Mouse (Mus musculus): ENCODE measurements around the gene Trpt1. TPM values are rescaled to one million over a fixed set of nuclear protein-coding genes. Genes with fewer than 3 reads are reported as not detected.

Trpt1 gene
- polyA plus RNA-seq, 1 experiment from 2014 or later: 14.7 TPM

GRCm38 (mm10) chr19:7017541-7018457, 21.9 kb downstream of the Trpt1 start:
- Histone ChIP-seq H3K4me1 (ENCODE audit: control insufficient read depth, insufficient read depth, low read length) (peaks cover 16% of the 10 kb centered on the region), H3K4me2 (peak overlapping the region; percentile 37; the same call in 1 of the 2 replicates), H3K4me3 (ENCODE audit: low read depth, low read length) (no peak overlapping the region), H3K27me3 (ENCODE audit: control insufficient read depth, insufficient read depth, low read length) (no peaks in the 10 kb centered on the region), H3K27ac (ENCODE audit: low read depth, low read length) (peak overlapping the region; percentile 66), H3K9ac (ENCODE audit: low read depth, low read length) (peak overlapping the region; percentile 64), H3K36me3 (ENCODE audit: control insufficient read depth, insufficient read depth, low read length) (peaks cover 26% of the 10 kb centered on the region), H3K9me3 (replicated peaks; ENCODE audit: control insufficient read depth, low read length) (no peaks in the 10 kb centered on the region)
- no peak for ATAC-seq (replicated peaks; ENCODE audit: insufficient number of reproducible peaks, low FRiP score, low TSS enrichment)
- WGBS (ENCODE audit: insufficient replicate concordance): 57% methylated on average over 12 of the region's 12 CpGs

- ATAC-seq (replicated peaks; ENCODE audit: insufficient number of reproducible peaks, low FRiP score, low TSS enrichment): no peak
- peaks cover 16% of the 10 kb centered on the region for H3K4me1 ChIP-seq (ENCODE audit: control insufficient read depth, insufficient read depth, low read length)
- WGBS (ENCODE audit: insufficient replicate concordance): 85% methylated on average over 11 of the region's 11 CpGs
- no peaks in the 10 kb centered on the region for H3K27me3 ChIP-seq (ENCODE audit: control insufficient read depth, insufficient read depth, low read length)
- peak overlapping the region; percentile 64; the same call in 1 of the 2 replicates for H3K9ac ChIP-seq (ENCODE audit: low read depth, low read length)
- peak overlapping the region; percentile 37; the same call in 1 of the 2 replicates for H3K4me2 ChIP-seq
- H3K36me3 ChIP-seq (ENCODE audit: control insufficient read depth, insufficient read depth, low read length): peaks cover 26% of the 10 kb centered on the region
- no peaks in the 10 kb centered on the region for H3K9me3 ChIP-seq (replicated peaks; ENCODE audit: control insufficient read depth, low read length)
- no peak overlapping the region; the same call in 1 of the 2 replicates for H3K4me3 ChIP-seq (ENCODE audit: low read depth, low read length)
- peak overlapping the region; percentile 66 for H3K27ac ChIP-seq (ENCODE audit: low read depth, low read length)
Observed at GRCm38 (mm10) chr19:7018546-7018945, 22.6 kb downstream of the Trpt1 start.

GRCm38 (mm10) chr19:7019191-7019590, 23.3 kb downstream of the Trpt1 start, which contains the start of gene Fermt3:
Fermt3 (minus strand) TSS chr19:7019469.
- Histone ChIP-seq H3K36me3 (ENCODE audit: control insufficient read depth, insufficient read depth, low read length) (peaks cover 28% of the 10 kb centered on the region), H3K27me3 (ENCODE audit: control insufficient read depth, insufficient read depth, low read length) (no peaks in the 10 kb centered on the region), H3K4me3 (ENCODE audit: low read depth, low read length) (peak within 1 kb of the TSS; percentile 21; the same call in 1 of the 2 replicates), H3K4me2 (peak within 1 kb of the TSS; percentile 37; the same call in 1 of the 2 replicates), H3K9me3 (replicated peaks; ENCODE audit: control insufficient read depth, low read length) (no peaks in the 10 kb centered on the region), H3K9ac (ENCODE audit: low read depth, low read length) (peak within 1 kb of the TSS; percentile 64; the same call in 1 of the 2 replicates), H3K4me1 (ENCODE audit: control insufficient read depth, insufficient read depth, low read length) (peaks cover 16% of the 10 kb centered on the region), H3K27ac (ENCODE audit: low read depth, low read length) (peak within 1 kb of the TSS; percentile 66)
- WGBS (ENCODE audit: insufficient replicate concordance): 55% methylated on average over 5 of the region's 5 CpGs
- peak; percentile 37 for ATAC-seq (replicated peaks; ENCODE audit: insufficient number of reproducible peaks, low FRiP score, low TSS enrichment)

GRCm38 (mm10) chr19:7020224-7020641, 24.3 kb downstream of the Trpt1 start:
- Histone ChIP-seq H3K36me3 (ENCODE audit: control insufficient read depth, insufficient read depth, low read length) (peaks cover 37% of the 10 kb centered on the region), H3K4me3 (ENCODE audit: low read depth, low read length) (no peak overlapping the region), H3K9ac (ENCODE audit: low read depth, low read length) (no peak overlapping the region), H3K4me2 (no peak overlapping the region), H3K9me3 (replicated peaks; ENCODE audit: control insufficient read depth, low read length) (no peaks in the 10 kb centered on the region), H3K27me3 (ENCODE audit: control insufficient read depth, insufficient read depth, low read length) (no peaks in the 10 kb centered on the region), H3K4me1 (ENCODE audit: control insufficient read depth, insufficient read depth, low read length) (peaks cover 16% of the 10 kb centered on the region), H3K27ac (ENCODE audit: low read depth, low read length) (no peak overlapping the region)
- 45% methylated on average over 3 of the region's 3 CpGs for WGBS (ENCODE audit: insufficient replicate concordance)
- 0 out of 2 replicates have a peak, but pooled peaks have one; percentile 55 for ATAC-seq (replicated peaks; ENCODE audit: insufficient number of reproducible peaks, low FRiP score, low TSS enrichment)

GRCm38 (mm10) chr19:7029531-7029930, 33.6 kb downstream of the Trpt1 start:
- no peak overlapping the region for H3K27ac ChIP-seq (ENCODE audit: low read depth, low read length)
- WGBS (ENCODE audit: insufficient replicate concordance): 91% methylated on average over 5 of the region's 5 CpGs
- H3K9me3 ChIP-seq (replicated peaks; ENCODE audit: control insufficient read depth, low read length): no peaks in the 10 kb centered on the region
- no peaks in the 10 kb centered on the region for H3K4me1 ChIP-seq (ENCODE audit: control insufficient read depth, insufficient read depth, low read length)
- H3K4me2 ChIP-seq: no peak overlapping the region
- no peak overlapping the region for H3K9ac ChIP-seq (ENCODE audit: low read depth, low read length)
- H3K4me3 ChIP-seq (ENCODE audit: low read depth, low read length): no peak overlapping the region
- H3K27me3 ChIP-seq (ENCODE audit: control insufficient read depth, insufficient read depth, low read length): no peaks in the 10 kb centered on the region
- ATAC-seq (replicated peaks; ENCODE audit: insufficient number of reproducible peaks, low FRiP score, low TSS enrichment): no peak
- peaks cover 68% of the 10 kb centered on the region for H3K36me3 ChIP-seq (ENCODE audit: control insufficient read depth, insufficient read depth, low read length)

- H3K4me1 ChIP-seq (ENCODE audit: control insufficient read depth, insufficient read depth, low read length): peaks cover 15% of the 10 kb centered on the region
- no peak overlapping the region for H3K9ac ChIP-seq (ENCODE audit: low read depth, low read length)
- no peaks in the 10 kb centered on the region for H3K27me3 ChIP-seq (ENCODE audit: control insufficient read depth, insufficient read depth, low read length)
- H3K36me3 ChIP-seq (ENCODE audit: control insufficient read depth, insufficient read depth, low read length): peaks cover 46% of the 10 kb centered on the region
- no peak for ATAC-seq (replicated peaks; ENCODE audit: insufficient number of reproducible peaks, low FRiP score, low TSS enrichment)
- 90% methylated on average over 5 of the region's 5 CpGs for WGBS (ENCODE audit: insufficient replicate concordance)
- H3K4me3 ChIP-seq (ENCODE audit: low read depth, low read length): no peak overlapping the region
- H3K27ac ChIP-seq (ENCODE audit: low read depth, low read length): no peak overlapping the region
- no peak overlapping the region for H3K4me2 ChIP-seq
- H3K9me3 ChIP-seq (replicated peaks; ENCODE audit: control insufficient read depth, low read length): no peaks in the 10 kb centered on the region
Observed at GRCm38 (mm10) chr19:7034006-7034405, 38.1 kb downstream of the Trpt1 start.

GRCm38 (mm10) chr19:7039088-7039720, 43.3 kb downstream of the Trpt1 start:
- Histone ChIP-seq H3K4me2 (peak overlapping the region; percentile 90), H3K9me3 (replicated peaks; ENCODE audit: control insufficient read depth, low read length) (no peaks in the 10 kb centered on the region), H3K27ac (ENCODE audit: low read depth, low read length) (peak overlapping the region; percentile 87), H3K36me3 (ENCODE audit: control insufficient read depth, insufficient read depth, low read length) (peaks cover 9% of the 10 kb centered on the region), H3K4me3 (ENCODE audit: low read depth, low read length) (peak overlapping the region; percentile 88), H3K4me1 (ENCODE audit: control insufficient read depth, insufficient read depth, low read length) (peaks cover 20% of the 10 kb centered on the region), H3K27me3 (ENCODE audit: control insufficient read depth, insufficient read depth, low read length) (no peaks in the 10 kb centered on the region), H3K9ac (ENCODE audit: low read depth, low read length) (peak overlapping the region; percentile 82)
- 1% methylated on average over 33 of the region's 35 CpGs for WGBS (ENCODE audit: insufficient replicate concordance)
- peak; percentile 22 for ATAC-seq (replicated peaks; ENCODE audit: insufficient number of reproducible peaks, low FRiP score, low TSS enrichment)

GRCm38 (mm10) chr19:7039841-7040636, 44.1 kb downstream of the Trpt1 start, which contains the start of gene Stip1:
Stip1 (minus strand) TSS chr19:7039967.
- WGBS (ENCODE audit: insufficient replicate concordance): under 1% methylated on average over 48 of the region's 49 CpGs
- peak within 1 kb of the TSS; percentile 90 for H3K4me2 ChIP-seq
- H3K36me3 ChIP-seq (ENCODE audit: control insufficient read depth, insufficient read depth, low read length): peaks cover 5% of the 10 kb centered on the region

More at GRCm38 (mm10) chr19:7039841-7040636, 44.1 kb downstream of the Trpt1 start, which contains the start of gene Stip1:
- Histone ChIP-seq H3K9ac (ENCODE audit: low read depth, low read length) (peak within 1 kb of the TSS; percentile 82), H3K4me1 (ENCODE audit: control insufficient read depth, insufficient read depth, low read length) (peaks cover 26% of the 10 kb centered on the region), H3K27me3 (ENCODE audit: control insufficient read depth, insufficient read depth, low read length) (no peaks in the 10 kb centered on the region), H3K9me3 (replicated peaks; ENCODE audit: control insufficient read depth, low read length) (no peaks in the 10 kb centered on the region), H3K4me3 (ENCODE audit: low read depth, low read length) (peak within 1 kb of the TSS; percentile 88), H3K27ac (ENCODE audit: low read depth, low read length) (peak within 1 kb of the TSS; percentile 88)
- peak; percentile 99 for ATAC-seq (replicated peaks; ENCODE audit: insufficient number of reproducible peaks, low FRiP score, low TSS enrichment)
